Mouse (Mus musculus) cerebellum, adult 11-12 months (tissue): Measurements from ENCODE around the gene Emc8.

Experiments used
- DNase-seq: peaks from one replicate; pipeline ENCODE4 v3.0.0; 2022

Emc8 gene

DNA sequence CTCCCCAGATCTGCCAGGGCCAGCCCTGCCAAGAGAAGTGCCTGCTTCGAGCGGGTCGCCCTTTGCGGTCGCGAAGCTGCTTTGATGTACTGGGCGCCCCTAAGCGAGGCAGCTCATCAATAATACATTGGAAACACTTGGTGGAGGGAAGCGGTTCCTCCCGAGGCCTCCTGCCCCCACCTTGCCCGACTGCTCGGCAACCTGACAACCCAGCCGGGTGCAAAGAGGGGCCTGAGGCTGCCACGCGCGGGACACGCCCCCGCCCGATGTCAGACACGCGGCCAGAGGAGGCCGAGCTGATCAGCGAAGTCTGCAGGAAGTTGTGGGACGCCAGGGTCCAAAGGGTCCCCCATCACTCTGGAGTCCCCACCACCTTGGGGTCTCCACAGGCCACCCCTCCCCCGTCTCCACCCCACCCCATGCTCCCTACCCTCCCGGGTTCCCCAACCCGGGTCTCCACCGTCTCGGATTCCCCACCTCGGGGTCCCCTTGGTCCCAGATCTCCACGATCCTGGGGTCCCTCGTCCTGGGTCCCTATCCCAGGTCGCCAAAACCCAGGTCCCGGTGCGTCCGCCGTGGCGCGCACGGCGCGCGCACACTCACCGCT lies 34.6 kb downstream of the Emc8 start:
- no peak for DNase-seq

- DNase-seq, result no peak
Measured at GRCm38 (mm10) chr8:120632969-120633664, 35.3 kb downstream of the Emc8 start.

GRCm38 (mm10) chr8:120631441-120632375 lies 36.7 kb downstream of the Emc8 start:
- DNase-seq, result no peak

DNA sequence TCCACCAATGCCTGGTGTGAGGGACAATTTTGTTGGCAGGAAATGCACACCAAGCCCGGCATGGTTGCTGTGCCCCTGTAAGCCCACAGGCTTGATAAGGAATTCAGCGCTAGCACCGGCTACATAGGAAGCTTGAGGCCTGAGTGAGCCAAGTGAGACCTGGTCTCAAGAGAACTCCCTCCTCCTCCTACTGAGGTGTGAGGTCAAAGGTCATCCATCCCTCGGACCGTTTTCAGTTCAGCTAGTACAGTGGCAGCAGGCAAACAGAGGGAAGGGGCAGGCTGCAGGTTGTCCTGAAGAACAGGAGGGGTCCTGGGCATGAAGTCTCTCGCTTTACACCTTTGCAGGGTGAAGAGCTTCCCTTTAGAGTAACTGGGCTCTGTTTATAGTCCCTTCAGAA lies 37.5 kb downstream of the Emc8 start:
- DNase-seq, result no peak

DNA sequence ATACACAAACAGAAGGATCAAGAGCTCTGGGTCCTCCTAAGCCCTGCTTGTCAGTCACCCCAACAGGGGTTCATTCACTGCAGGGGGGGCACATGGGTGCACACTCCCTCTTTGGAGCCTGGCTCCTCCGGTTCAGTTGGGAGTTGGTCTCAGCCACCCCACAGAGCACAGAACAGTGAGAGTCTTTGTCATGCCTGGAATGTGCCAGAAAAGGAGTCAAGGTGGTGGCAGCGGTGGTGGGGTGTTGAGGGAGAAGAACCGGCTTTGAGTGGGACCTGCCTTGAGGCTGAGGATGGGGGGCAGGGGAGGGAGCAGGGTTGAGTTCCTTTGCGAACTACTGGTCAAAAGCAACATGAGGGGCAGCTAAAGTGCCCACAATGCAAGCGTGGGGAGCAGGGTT lies 38.3 kb downstream of the Emc8 start:
- DNase-seq, result no peak

GRCm38 (mm10) chr8:120627298-120627697 lies 41.1 kb downstream of the Emc8 start:
- peak; percentile 78 for DNase-seq

DNA sequence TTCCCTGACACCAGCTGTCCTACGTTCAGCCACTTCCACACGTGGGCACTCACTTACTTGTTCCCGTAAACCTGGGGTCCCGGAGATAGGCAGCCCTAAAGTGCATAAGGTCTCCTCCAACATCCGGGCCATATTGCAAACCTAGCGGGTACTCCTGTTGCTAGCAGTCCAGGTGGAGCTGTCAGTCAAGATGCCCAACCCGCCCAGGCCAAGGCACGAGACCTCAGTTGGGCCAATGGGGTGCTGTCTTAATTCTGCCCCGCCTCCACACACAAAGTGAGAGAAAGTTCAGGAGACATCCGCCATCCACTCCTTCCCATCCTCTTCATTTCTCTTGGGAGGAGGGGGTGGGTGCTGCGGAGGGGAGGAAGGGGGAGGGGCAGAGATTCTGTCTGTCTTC lies 41.9 kb downstream of the Emc8 start:
- DNase-seq, result no peak

DNA sequence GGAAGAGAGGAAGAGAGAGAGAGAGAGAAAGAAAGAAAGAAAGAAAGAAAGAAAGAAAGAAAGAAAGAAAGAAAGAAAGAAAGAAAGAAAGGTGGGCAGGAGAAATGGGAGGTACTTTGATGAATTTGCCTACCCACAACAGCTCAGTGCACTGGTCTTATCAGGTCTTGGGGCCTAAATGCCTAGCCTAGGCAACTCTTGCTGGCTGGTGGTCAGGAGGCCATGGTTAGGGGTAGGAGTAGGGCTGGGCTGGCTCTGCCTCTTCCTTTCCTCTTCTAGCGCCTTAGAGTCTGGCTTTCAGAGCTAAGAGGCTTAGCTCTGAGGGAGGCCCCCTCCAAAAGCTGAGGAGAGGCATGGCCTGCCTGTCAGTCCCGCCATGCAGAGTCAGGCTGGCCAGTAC lies 44.8 kb downstream of the Emc8 start:
- DNase-seq, result no peak

DNA sequence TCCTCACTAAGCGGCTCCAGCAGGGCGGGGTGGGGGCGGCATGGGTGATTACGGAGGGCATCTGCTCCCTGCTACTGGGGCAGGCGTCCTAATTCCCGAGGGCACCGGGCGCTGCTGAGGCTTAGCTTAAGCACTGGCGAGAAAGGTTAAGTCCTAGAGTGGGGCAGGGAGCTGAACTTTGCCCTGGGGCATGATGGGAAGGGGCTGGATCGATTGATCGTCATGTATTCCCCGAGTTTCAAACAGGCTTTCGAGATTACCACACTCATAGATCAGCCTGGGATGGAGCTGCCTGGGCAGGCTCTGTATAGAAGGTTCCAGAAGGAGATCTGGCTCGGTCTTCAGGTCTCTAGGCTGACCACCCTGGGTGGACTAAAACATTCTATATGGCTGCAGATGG lies 46.2 kb downstream of the Emc8 start:
- DNase-seq, result no peak

DNA sequence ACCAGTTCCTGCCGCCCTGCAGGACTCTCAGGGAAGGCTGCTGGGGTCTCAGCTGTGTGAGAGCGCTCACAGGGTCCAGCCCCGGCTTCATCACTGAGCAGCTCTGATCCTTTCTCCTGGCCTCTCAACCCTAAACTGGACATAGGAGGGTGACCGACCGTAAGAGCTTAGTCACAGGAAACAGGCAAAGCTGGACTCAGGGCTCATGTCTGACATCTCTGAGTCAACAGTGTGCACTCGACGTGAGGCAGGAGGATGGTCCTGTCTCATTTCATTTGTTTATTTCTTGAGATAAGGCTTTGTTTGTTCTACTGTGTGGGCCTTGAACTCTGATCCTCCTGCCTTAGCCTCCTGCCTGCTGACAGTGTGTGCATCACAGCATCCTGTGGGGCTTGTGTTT lies 47.9 kb downstream of the Emc8 start:
- no peak for DNase-seq

GRCm38 (mm10) chr8:120619235-120620180 lies 48.9 kb downstream of the Emc8 start:
- no peak for DNase-seq

- DNase-seq, result no peak
Measured at GRCm38 (mm10) chr8:120618110-120618509, 50.3 kb downstream of the Emc8 start.

DNA sequence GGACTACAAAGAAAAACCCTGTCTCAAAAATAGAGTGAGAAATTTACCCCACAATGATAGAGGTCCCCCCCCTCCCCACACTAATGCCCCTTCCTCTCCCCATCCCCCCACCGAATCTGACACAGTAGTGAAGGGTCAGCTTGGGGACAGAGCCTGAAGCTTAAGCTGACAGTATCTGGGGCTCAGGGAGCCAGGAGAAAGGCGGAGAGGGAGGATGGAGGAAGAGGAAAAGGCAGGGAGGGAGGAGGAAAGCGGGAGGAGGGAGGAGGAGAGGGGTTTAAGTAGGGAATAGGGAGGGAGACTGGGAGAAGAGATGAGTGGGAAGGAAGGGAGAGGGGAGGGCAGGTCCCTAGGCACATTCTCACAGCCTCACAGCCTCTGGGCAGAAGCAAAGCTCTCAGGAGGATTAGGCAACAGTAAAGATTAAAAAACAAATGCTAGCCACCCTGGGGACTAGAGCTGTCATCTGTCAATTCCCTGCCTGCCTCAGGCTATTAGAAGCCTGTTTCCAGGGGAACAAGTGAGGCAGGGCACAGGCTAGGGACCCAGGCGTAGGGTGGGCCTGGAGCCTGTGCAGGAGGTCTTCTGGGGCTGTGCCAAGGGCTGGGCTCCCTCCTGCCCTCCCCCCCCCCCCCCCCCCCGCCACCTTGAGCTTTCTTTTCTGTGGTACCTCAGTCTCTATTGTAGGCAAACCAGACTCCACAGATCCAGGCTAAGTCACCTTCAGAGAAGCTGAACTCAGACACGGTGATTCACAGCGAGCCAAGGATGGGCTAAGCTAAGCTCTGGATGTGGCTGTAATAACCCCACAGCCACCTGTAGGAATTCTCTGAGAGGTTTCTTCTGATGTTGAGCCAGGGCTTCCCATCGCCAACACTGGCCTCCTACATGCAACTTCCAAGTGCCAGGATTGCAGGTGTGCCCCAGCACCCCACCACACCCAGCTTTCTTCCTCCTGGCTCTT lies 51.4 kb downstream of the Emc8 start:
- no peak for DNase-seq

DNA sequence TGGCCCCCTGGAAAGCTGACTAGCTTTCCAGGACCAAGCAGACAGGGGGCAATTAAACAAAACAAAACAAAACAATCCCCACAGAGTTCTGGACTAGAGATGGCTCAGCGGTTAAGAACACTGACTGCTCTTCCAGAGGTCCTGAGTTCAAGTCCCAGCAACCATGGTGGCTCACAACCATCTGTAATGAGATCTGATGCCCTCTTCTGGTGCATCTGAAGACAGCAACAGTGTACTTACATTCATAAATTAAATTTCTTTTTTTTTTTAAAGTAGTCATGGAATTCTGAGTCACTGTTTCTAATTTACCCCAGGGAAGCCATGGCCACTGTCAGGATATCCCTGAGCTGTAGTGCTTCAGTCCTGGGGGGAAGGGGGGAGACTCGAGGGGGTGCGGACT lies 53.9 kb downstream of the Emc8 start:
- DNase-seq, result no peak

DNA sequence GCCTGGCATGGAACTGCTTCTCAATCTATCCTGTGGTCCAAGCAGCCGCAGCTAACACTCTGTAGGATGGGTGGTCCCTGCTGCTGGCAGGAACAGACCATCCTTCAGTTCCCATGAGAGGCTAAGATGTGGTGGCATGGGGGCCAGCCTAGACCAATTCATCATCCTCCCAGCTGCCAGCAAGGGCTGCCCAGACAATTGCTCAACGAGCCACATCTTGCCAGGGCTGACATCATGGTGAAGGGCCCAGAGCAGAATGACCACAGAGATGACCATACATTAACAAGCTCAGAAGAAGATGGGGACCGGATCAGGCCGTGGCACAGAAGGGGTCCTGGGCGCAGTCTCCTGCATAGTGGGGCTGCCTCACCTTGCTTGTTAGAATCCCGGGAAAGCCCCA lies 57.5 kb downstream of the Emc8 start:
- no peak for DNase-seq

DNA sequence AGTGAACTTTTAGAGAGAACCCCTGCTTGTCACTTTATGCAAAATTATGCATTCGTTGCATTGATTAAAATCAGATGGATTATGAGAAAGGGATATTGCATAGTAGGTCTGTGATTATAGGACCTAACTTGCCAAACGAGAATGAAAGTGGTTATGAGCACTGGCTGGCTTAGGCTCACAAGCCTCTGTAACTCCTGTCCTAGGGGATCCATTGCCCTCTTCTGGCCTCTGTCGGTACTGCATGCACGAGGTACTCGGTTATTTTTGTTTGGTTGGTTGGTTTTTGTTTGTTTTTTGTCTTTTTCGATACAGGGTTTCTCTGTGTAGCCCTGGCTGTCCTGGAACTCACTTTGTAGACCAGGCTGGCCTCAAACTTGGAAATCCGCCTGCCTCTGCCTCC lies 60.5 kb downstream of the Emc8 start:
- peak; percentile 56 for DNase-seq

DNA sequence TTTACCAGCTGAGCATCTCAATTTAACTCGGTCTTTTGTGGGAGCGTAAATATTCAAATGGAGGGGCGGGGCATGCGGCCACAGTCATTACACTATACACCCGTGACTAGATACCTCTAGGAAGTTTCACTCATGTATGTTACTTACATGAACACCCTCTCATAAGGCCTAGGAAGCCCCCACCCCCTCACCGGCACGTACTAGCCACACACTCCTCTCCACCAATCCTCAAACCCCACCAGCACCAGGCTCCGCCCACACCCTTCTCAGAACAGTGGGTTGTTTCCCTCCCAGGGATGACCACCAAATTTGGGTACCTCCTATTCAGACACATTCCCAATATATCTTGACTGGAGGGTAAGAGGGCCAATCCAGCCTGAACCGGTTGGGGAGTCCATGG lies 60.9 kb downstream of the Emc8 start:
- DNase-seq, result no peak
